ENCODE assay signal across 10 mouse cellular contexts in genomic region chr12:75389308-75390135, GRCm38 (mm10). TPM values are rescaled to one million over a fixed set of nuclear protein-coding genes. Genes with fewer than 3 reads are reported as not detected.
DNase-seq lines count a peak whose midpoint lies in the region; ATAC-seq and TF ChIP-seq lines count a peak whose summit lies in the region.
"Had no signal": no experiment of that assay in that cellular context is flagged by ENCODE, and none has a peak within 500 bp of the region (broad histone marks: within the 10 kb centered on the region; RNA-seq: fewer than 3 reads in every experiment).

No protein-coding gene starts in this region.

- no peak overlapping the region for H3K27ac ChIP-seq in forebrain, embryonic 15.5 days (replicated peaks)
- no peak overlapping the region for H3K27ac ChIP-seq in stomach, postnatal 0 days (replicated peaks)

- WGBS in forebrain, embryonic 15.5 days, result 39% methylated on average over 20 of the region's 20 CpGs
- WGBS in stomach, postnatal 0 days, result 41% methylated on average over 20 of the region's 20 CpGs

- ATAC-seq in forebrain, embryonic 15.5 days (replicated peaks), result peak; percentile 80
- peak; percentile 74 for ATAC-seq in megakaryocyte-erythroid progenitor cell, adult 5-6 weeks (replicated peaks; ENCODE audit: low FRiP score, low TSS enrichment, poor library complexity, severe bottlenecking)
- ATAC-seq in stomach, postnatal 0 days (ENCODE audit: low FRiP score, low TSS enrichment), result no peak

- H3K27me3 ChIP-seq in forebrain, embryonic 15.5 days, result no peaks in the 10 kb centered on the region
- no peaks in the 10 kb centered on the region for H3K27me3 ChIP-seq in stomach, postnatal 0 days (ENCODE audit: control insufficient read depth, insufficient read depth, low read length)

- no peak for TF ChIP-seq EP300 in stomach, postnatal 0 days (optimal IDR thresholded peaks at IDR 0.05)

- peak; percentile 86 for TF ChIP-seq CTCF in stomach, postnatal 0 days (IDR thresholded peaks at IDR 0.05; ENCODE audit: low read depth)

- peak overlapping the region; percentile 16 for H3K4me3 ChIP-seq in forebrain, embryonic 15.5 days
- no peak overlapping the region for H3K4me3 ChIP-seq in stomach, postnatal 0 days (ENCODE audit: low read depth, low read length)

- no peak overlapping the region for H3K9ac ChIP-seq in forebrain, embryonic 15.5 days (replicated peaks)
- H3K9ac ChIP-seq in stomach, postnatal 0 days (ENCODE audit: low read length), result no peak overlapping the region

- DNase-seq in gastrocnemius, adult 18-20 months (ENCODE audit: low spot score), result peak; percentile 45
- no peak for DNase-seq in gastrocnemius, postnatal 10 days
- DNase-seq in A20 (ENCODE audit: low read depth, low spot score), result peak; percentile 41
- peak; percentile 10 for DNase-seq in c-Kit-positive CD71-negative TER-119-negative erythroid progenitor cells, embryonic 14.5 days (ENCODE audit: low read depth)
- DNase-seq in layer of hippocampus, adult 18-20 months (ENCODE audit: low spot score in 2 of 2), result peak; percentile 46 to 82
- DNase-seq in stomach, postnatal 0 days (ENCODE audit: low spot score), result no peak

- no peaks in the 10 kb centered on the region for H3K36me3 ChIP-seq in forebrain, embryonic 15.5 days
- no peaks in the 10 kb centered on the region for H3K36me3 ChIP-seq in stomach, postnatal 0 days (ENCODE audit: control insufficient read depth, insufficient read depth, low read length)

- H3K9me3 ChIP-seq in forebrain, embryonic 15.5 days, result no peaks in the 10 kb centered on the region
- H3K9me3 ChIP-seq in stomach, postnatal 0 days (ENCODE audit: control insufficient read depth, low read length), result no peaks in the 10 kb centered on the region

- peak overlapping the region; percentile 30 for H3K4me2 ChIP-seq in forebrain, embryonic 15.5 days (replicated peaks)
- no peak overlapping the region for H3K4me2 ChIP-seq in stomach, postnatal 0 days (replicated peaks; ENCODE audit: low read depth)

- H3K4me1 ChIP-seq in forebrain, embryonic 15.5 days, result no peaks in the 10 kb centered on the region
- no peaks in the 10 kb centered on the region for H3K4me1 ChIP-seq in stomach, postnatal 0 days (replicated peaks; ENCODE audit: control insufficient read depth, insufficient read depth)

RNA-seq across cellular contexts. Expression of gene Gphb5, which starts 27.1 kb away (rescaled TPM):
- not detected for total RNA-seq in gastrocnemius, adult 18-20 months (2021)
- not detected for total RNA-seq in gastrocnemius, postnatal 10 days (2021)
- polyA plus RNA-seq in forebrain, embryonic 15.5 days (2015; fragmentation: Nextera tagmentation; extraction: Ambion mirVana), result not detected in 2 replicates
- not detected for total RNA-seq in layer of hippocampus, adult 18-20 months (2021)
- total RNA-seq in megakaryocyte-erythroid progenitor cell, adult 5-6 weeks (2014; fragmentation: Nextera tagmentation), result not detected in 2 replicates
- total RNA-seq in megakaryocyte-erythroid progenitor cell, adult 5-6 weeks (2017), result not detected in 2 replicates
- polyA plus RNA-seq in stomach, postnatal 0 days (2015; fragmentation: Nextera tagmentation; extraction: Ambion mirVana), result not detected in 2 replicates
- total RNA-seq: heart, postnatal 14 days had no signal
- polyA plus RNA-seq: small intestine, adult 2 months had no signal

Comparison
In these comparisons a context has a peak if more than half of its experiments do, and no peak if none do; other contexts are left out.
1. DNase-seq: peak in gastrocnemius, adult 18-20 months (single experiment), A20 (single experiment), c-Kit-positive CD71-negative TER-119-negative erythroid progenitor cells, embryonic 14.5 days (single experiment) and layer of hippocampus, adult 18-20 months (2 of 2); none in gastrocnemius, postnatal 10 days (single experiment) and stomach, postnatal 0 days (single experiment).